Mouse (Mus musculus): ENCODE data around the gene Mrps7.
"Not testable (repeated sequence)": the region's sequence is repeated elsewhere in the genome, so short reads cannot be mapped to it uniquely, and the experiment has no call there.

The Mrps7 gene

GRCm38 (mm10) chr11:115628465-115629101 is 24.9 kb downstream of the Mrps7 start:
- DNase-seq (ENCODE audit: low read depth) = no peak

GRCm38 (mm10) chr11:115629734-115630531 is 26.2 kb downstream of the Mrps7 start:
- DNase-seq (ENCODE audit: low read depth) = no peak

- no peak for DNase-seq (ENCODE audit: low read depth)
Observed at GRCm38 (mm10) chr11:115630532-115631504, 27.1 kb downstream of the Mrps7 start.

- no peak for DNase-seq (ENCODE audit: low read depth)
Observed at GRCm38 (mm10) chr11:115631505-115631890, 27.8 kb downstream of the Mrps7 start.

- no peak for DNase-seq (ENCODE audit: low read depth)
Observed at GRCm38 (mm10) chr11:115632247-115632646, 28.5 kb downstream of the Mrps7 start.

GRCm38 (mm10) chr11:115632862-115633261 is 29.1 kb downstream of the Mrps7 start:
- no peak for DNase-seq (ENCODE audit: low read depth)

- DNase-seq (ENCODE audit: low read depth) = no peak
Observed at GRCm38 (mm10) chr11:115634109-115634508, 30.4 kb downstream of the Mrps7 start.

- DNase-seq (ENCODE audit: low read depth) = no peak
Observed at GRCm38 (mm10) chr11:115635041-115635440, 31.3 kb downstream of the Mrps7 start.

- no peak for DNase-seq (ENCODE audit: low read depth)
Observed at GRCm38 (mm10) chr11:115635484-115635883, 31.8 kb downstream of the Mrps7 start.

GRCm38 (mm10) chr11:115636960-115637359 is 33.2 kb downstream of the Mrps7 start:
- DNase-seq (ENCODE audit: low read depth) = no peak

- no peak for DNase-seq (ENCODE audit: low read depth)
Observed at GRCm38 (mm10) chr11:115638498-115639409, 35.0 kb downstream of the Mrps7 start.

GRCm38 (mm10) chr11:115639540-115639939 is 35.8 kb downstream of the Mrps7 start:
- DNase-seq (ENCODE audit: low read depth) = no peak

- DNase-seq (ENCODE audit: low read depth) = no peak
Observed at GRCm38 (mm10) chr11:115640311-115640828, 36.6 kb downstream of the Mrps7 start.

- DNase-seq (ENCODE audit: low read depth) = no peak
Observed at GRCm38 (mm10) chr11:115640978-115641663, 37.4 kb downstream of the Mrps7 start.

GRCm38 (mm10) chr11:115641664-115642036 is 37.9 kb downstream of the Mrps7 start:
- DNase-seq (ENCODE audit: low read depth) = no peak

GRCm38 (mm10) chr11:115642705-115643104 is 39.0 kb downstream of the Mrps7 start:
- no peak for DNase-seq (ENCODE audit: low read depth)

GRCm38 (mm10) chr11:115643265-115643664 is 39.5 kb downstream of the Mrps7 start:
- DNase-seq (ENCODE audit: low read depth) = no peak

- DNase-seq (ENCODE audit: low read depth) = no peak
Observed at GRCm38 (mm10) chr11:115644308-115644707, 40.6 kb downstream of the Mrps7 start.

- DNase-seq (ENCODE audit: low read depth) = not testable (repeated sequence)
Observed at GRCm38 (mm10) chr11:115645498-115645897, 41.8 kb downstream of the Mrps7 start.

GRCm38 (mm10) chr11:115646439-115646838 is 42.7 kb downstream of the Mrps7 start:
- no peak for DNase-seq (ENCODE audit: low read depth)
